Mouse (Mus musculus) lung, postnatal 14 days (tissue): ENCODE data around the gene Ncapd2.

ENCODE experiments used
- DNase-seq: peaks from one replicate; pipeline ENCODE4 v3.0.0; 2021

Ncapd2 gene

GRCm38 (mm10) chr6:125146797-125147196 is 44.7 kb downstream of the Ncapd2 start:
- no peak for DNase-seq

- DNase-seq = no peak
These were observed 45.4 kb downstream of the Ncapd2 start for GRCm38 (mm10) chr6:125146148-125146547.

- no peak for DNase-seq
These were observed 46.0 kb downstream of the Ncapd2 start for GRCm38 (mm10) chr6:125145479-125145951.

- peak; percentile 84 for DNase-seq
These were observed 46.5 kb downstream of the Ncapd2 start, which contains the start of gene Iffo1 for GRCm38 (mm10) chr6:125145001-125145400. TSS of gene Iffo1 (plus strand) at chr6:125145241.

GRCm38 (mm10) chr6:125143904-125144303 is 47.6 kb downstream of the Ncapd2 start:
- DNase-seq = no peak

- DNase-seq = no peak
These were observed 48.4 kb downstream of the Ncapd2 start for GRCm38 (mm10) chr6:125143128-125143527.

GRCm38 (mm10) chr6:125142436-125142835 is 49.1 kb downstream of the Ncapd2 start:
- no peak for DNase-seq

GRCm38 (mm10) chr6:125139747-125140146 is 51.8 kb downstream of the Ncapd2 start:
- no peak for DNase-seq

- no peak for DNase-seq
These were observed 54.4 kb downstream of the Ncapd2 start for GRCm38 (mm10) chr6:125137002-125137671.

GRCm38 (mm10) chr6:125132470-125132869 is 59.0 kb downstream of the Ncapd2 start:
- no peak for DNase-seq

GRCm38 (mm10) chr6:125131302-125132156 is 60.0 kb downstream of the Ncapd2 start, which contains the start of gene Nop2:
TSS of gene Nop2 (plus strand) at chr6:125131909.
- DNase-seq = peak; percentile 88

- DNase-seq = no peak
These were observed 61.6 kb downstream of the Ncapd2 start for GRCm38 (mm10) chr6:125129710-125130402.

- no peak for DNase-seq
These were observed 62.8 kb downstream of the Ncapd2 start for GRCm38 (mm10) chr6:125128724-125129123.

GRCm38 (mm10) chr6:125119387-125119786 is 72.1 kb downstream of the Ncapd2 start:
- DNase-seq = no peak
